Mouse (Mus musculus): Measurements from ENCODE around the gene Trank1.

The Trank1 gene

GRCm38 (mm10) chr9:111428698-111429362 is 117.3 kb downstream of the Trank1 start:
- no peak for DNase-seq

GRCm38 (mm10) chr9:111429363-111429750 is 117.8 kb downstream of the Trank1 start:
- DNase-seq: no peak

GRCm38 (mm10) chr9:111435429-111435828 is 123.9 kb downstream of the Trank1 start:
- no peak for DNase-seq

- DNase-seq: peak; percentile 70
These were observed 127.6 kb downstream of the Trank1 start, which contains the start of gene Dclk3 for GRCm38 (mm10) chr9:111438904-111439835. Gene Dclk3 (plus strand): TSS chr9:111439081.

GRCm38 (mm10) chr9:111439836-111440201 is 128.3 kb downstream of the Trank1 start:
- no peak for DNase-seq

- DNase-seq: peak; percentile 84
These were observed 128.9 kb downstream of the Trank1 start for GRCm38 (mm10) chr9:111440446-111440845.

GRCm38 (mm10) chr9:111441151-111441550 is 129.6 kb downstream of the Trank1 start:
- peak; percentile 82 for DNase-seq

All from kidney, adult 11 months (tissue).